Mouse (Mus musculus) E14TG2a.4 (cell line): ENCODE measurements around the gene Lin7c.
A peak's percentile ranks its signal among the peaks of the same experiment; 100 is the strongest.

Experiments used
- H3K27me3 ChIP-seq: 2 replicates; pipeline ENCODE4 v1.6.1; 2014; ENCODE audit warnings: low read length, control low read depth; ENCODE audit not compliant: insufficient read depth
- H3K36me3 ChIP-seq: 2 replicates; pipeline ENCODE4 v1.6.1; 2014; ENCODE audit warnings: low read length, control low read depth; ENCODE audit not compliant: insufficient read depth
- H3K4me1 ChIP-seq: replicated peaks from 2 replicates; pipeline ENCODE4 v1.6.1; 2014; ENCODE audit warnings: low read depth, low read length, control low read depth
- H3K4me3 ChIP-seq: replicated peaks from 2 replicates; pipeline ENCODE4 v1.5.1; 2014; ENCODE audit warnings: mild to moderate bottlenecking, low read length
- H3K9me3 ChIP-seq: 2 replicates; pipeline ENCODE4 v1.6.1; 2014; ENCODE audit warnings: low read length, control low read depth
- CTCF ChIP-seq: conservative IDR thresholded peaks from 2 replicates; pipeline ENCODE4 v1.5.1; 2014; ENCODE audit warnings: low read length
- NANOG ChIP-seq: IDR thresholded peaks from 2 replicates; pipeline ENCODE4 v1.6.1; 2014; ENCODE audit warnings: borderline replicate concordance, low read length, mixed read lengths
- POU5F1 ChIP-seq: IDR thresholded peaks from 2 replicates; pipeline ENCODE4 v1.6.1; 2014; ENCODE audit warnings: low read length, borderline replicate concordance

Gene Lin7c

DNA sequence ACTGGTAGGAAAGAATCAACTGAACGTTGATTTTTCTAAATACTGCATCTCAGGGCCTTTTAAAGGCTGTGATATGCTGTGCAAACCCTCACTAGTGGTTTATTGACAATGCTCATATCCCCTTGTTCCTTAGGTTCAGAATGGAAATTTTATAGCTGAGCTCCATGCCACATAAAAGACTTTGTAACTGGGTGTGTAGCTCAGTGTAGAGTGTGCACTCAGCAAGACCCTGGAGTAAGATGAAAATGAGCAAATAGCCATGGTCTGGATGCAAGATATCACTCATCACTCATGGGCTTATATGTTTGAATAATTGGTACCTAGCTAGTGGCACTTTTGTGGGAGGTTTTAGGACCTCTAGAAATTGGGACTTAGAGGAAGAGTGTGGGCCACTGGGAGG, 9.0 kb upstream of the Lin7c start:
- H3K4me3 ChIP-seq: no peak overlapping the region
- H3K4me1 ChIP-seq: no peaks in the 10 kb centered on the region
- no peaks in the 10 kb centered on the region for H3K27me3 ChIP-seq
- H3K9me3 ChIP-seq: peaks cover 23% of the 10 kb centered on the region
- no peaks in the 10 kb centered on the region for H3K36me3 ChIP-seq
- TF ChIP-seq CTCF: no peak
- TF ChIP-seq POU5F1: no peak
- TF ChIP-seq NANOG: no peak

DNA sequence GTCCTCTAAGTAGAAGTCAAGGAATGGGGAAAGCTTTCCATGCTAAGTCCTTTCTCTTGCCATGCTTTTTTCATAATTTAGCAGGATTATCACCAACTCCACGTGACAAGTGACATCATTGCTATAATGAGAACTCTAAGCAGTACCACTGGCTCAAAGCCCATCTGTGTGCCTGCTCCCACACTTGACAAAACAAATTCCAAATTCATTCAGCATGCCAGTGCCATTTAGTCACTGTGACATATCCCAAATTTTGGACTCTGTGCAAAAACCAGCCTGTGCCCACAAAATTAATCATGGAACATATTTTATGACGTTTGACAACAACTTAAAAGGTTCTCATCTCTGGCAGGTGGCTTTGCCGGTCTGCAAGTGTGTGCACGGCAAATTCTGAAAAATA, 6.5 kb upstream of the Lin7c start:
- Histone ChIP-seq H3K4me3 (no peak overlapping the region), H3K4me1 (no peaks in the 10 kb centered on the region), H3K9me3 (peaks cover 18% of the 10 kb centered on the region), H3K36me3 (no peaks in the 10 kb centered on the region), H3K27me3 (no peaks in the 10 kb centered on the region)
- TF ChIP-seq POU5F1: no peak
- no peak for TF ChIP-seq NANOG
- no peak for TF ChIP-seq CTCF

DNA sequence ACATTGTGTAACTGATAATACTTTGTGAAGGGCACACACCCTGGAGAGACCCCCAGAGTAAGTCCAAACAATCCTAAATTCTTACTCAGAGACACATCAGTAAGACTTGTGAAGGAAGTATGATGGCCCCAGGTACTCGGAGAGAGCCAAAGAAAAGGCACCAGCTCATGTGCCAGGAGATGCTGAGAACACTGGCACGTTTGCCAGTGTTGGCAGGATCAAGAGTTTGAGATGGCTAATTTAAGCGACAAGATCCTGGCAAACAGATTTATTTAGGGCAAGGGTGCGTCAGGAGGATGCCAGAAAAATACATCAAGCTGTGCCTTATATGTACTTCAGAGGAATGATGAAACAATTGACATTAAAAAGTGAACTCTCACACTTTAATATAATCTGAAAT, 6.1 kb upstream of the Lin7c start:
- Histone ChIP-seq H3K27me3 (no peaks in the 10 kb centered on the region), H3K36me3 (no peaks in the 10 kb centered on the region), H3K4me3 (no peak overlapping the region), H3K4me1 (no peaks in the 10 kb centered on the region), H3K9me3 (peaks cover 16% of the 10 kb centered on the region)
- TF ChIP-seq NANOG: no peak
- no peak for TF ChIP-seq CTCF
- TF ChIP-seq POU5F1: no peak

DNA sequence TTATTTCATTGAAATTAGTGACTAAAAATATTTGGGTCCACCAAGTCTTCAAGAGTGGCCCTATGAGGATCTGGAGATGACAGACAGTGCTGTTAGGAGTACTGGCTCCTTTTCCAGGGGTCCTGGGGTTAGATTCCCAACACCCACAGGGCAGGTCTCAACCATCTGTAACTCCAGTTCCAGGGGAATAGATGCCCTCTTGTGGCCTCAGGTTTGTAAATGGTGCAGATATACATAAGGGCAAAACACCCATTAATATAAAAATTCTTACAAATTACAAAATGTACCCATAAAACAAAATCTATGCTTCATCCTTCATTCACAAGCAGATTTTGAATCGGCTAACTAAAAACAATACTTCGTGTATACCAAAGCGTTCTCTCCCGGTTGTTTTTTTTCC, 585 bp upstream of the Lin7c start:
- Histone ChIP-seq H3K36me3 (peaks cover 16% of the 10 kb centered on the region), H3K4me3 (peak overlapping the region; percentile 96), H3K27me3 (no peaks in the 10 kb centered on the region), H3K9me3 (no peaks in the 10 kb centered on the region), H3K4me1 (peaks cover 24% of the 10 kb centered on the region)
- TF ChIP-seq NANOG (no peak), POU5F1 (no peak), CTCF (no peak)

DNA sequence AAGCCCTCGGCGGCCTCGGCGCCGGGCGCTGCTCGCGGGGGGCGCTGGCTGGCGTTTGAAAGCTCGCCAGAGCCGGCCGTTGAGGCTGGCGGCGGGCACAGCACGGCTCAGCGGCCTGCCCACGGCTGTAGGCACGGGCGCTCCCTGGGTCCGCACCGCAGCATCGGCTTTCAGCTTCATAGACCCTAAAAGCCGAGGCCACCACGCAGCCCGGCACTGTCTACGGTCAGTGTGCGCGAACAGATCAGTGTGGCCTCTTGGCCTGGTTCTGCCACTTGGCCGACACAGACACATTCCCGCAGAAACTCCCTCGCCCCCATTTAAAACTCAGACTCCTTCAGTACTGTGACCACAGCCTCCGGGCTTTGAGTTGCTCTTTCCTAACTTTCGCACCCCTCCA, 378 bp downstream of the Lin7c start:
- Histone ChIP-seq H3K27me3 (no peaks in the 10 kb centered on the region), H3K9me3 (no peaks in the 10 kb centered on the region), H3K4me3 (peak overlapping the region; percentile 96), H3K36me3 (peaks cover 26% of the 10 kb centered on the region), H3K4me1 (peaks cover 28% of the 10 kb centered on the region)
- TF ChIP-seq POU5F1 (no peak), CTCF (no peak), NANOG (no peak)

DNA sequence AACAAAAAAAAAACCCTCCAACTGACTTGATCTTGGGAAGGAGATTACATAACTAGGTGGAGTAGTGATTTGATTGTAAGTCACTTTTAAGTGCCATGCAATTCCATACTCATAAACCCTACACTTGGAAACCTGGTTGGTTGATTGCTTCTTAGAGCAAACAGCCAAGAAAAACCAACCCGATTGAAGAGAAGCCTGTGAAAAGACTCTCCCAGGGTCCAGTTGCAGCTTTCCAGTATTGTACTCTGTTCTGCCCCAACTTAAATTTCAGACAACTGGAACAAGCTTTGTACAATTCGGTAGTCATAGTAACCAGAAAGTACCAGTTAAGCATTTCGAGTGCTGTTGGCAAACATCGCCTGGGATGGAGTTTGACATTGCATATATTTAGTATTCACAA, 818 bp downstream of the Lin7c start:
- Histone ChIP-seq H3K36me3 (peaks cover 30% of the 10 kb centered on the region), H3K4me1 (peaks cover 32% of the 10 kb centered on the region), H3K4me3 (peak overlapping the region; percentile 96), H3K9me3 (no peaks in the 10 kb centered on the region), H3K27me3 (no peaks in the 10 kb centered on the region)
- TF ChIP-seq NANOG (no peak), CTCF (no peak), POU5F1 (no peak)

DNA sequence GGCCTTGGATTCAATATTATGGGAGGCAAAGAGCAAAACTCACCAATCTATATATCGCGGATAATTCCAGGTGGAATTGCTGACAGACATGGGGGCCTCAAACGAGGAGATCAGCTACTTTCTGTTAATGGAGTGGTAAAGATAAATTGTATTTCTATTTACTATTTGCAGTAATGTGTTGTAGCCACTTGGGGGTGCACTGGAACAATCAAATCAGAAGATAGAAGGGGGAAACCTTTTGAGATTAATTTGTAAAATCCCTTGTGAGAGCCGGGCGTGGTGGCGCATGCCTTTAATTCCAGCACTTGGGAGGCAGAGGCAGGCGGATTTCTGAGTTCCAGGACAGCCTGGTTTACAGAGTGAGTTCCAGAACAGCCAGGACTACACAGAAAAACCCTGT, 5.7 kb downstream of the Lin7c start:
- peaks cover 29% of the 10 kb centered on the region for H3K4me1 ChIP-seq
- no peak for TF ChIP-seq POU5F1
- TF ChIP-seq NANOG: no peak
- TF ChIP-seq CTCF: peak; percentile 38
- no peaks in the 10 kb centered on the region for H3K9me3 ChIP-seq
- H3K4me3 ChIP-seq: no peak overlapping the region
- no peaks in the 10 kb centered on the region for H3K27me3 ChIP-seq
- H3K36me3 ChIP-seq: peaks cover 72% of the 10 kb centered on the region

DNA sequence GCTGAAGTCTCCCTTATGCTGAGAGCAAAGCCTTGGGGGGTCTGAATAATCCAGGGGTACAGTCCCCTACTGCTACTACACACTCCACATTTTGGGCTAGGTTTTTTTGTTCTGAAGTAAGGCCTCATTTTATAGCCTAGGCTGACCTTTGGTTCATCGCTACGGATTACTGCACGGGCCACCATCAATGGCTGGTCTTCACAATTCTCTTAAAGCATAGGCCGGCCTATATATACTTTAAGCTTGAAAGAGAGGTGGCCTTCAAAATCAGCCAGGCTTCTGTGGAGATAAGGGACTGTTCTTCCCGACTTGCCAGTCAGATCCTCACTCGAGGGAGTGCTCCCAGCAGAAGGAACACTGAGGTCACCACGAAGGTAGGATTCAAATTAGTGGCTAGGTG, 12.2 kb downstream of the Lin7c start:
- no peak for TF ChIP-seq POU5F1
- no peak for TF ChIP-seq NANOG
- no peak for TF ChIP-seq CTCF
- Histone ChIP-seq H3K4me3 (no peak overlapping the region), H3K4me1 (peaks cover 9% of the 10 kb centered on the region), H3K27me3 (no peaks in the 10 kb centered on the region), H3K36me3 (peaks cover 71% of the 10 kb centered on the region), H3K9me3 (no peaks in the 10 kb centered on the region)

DNA sequence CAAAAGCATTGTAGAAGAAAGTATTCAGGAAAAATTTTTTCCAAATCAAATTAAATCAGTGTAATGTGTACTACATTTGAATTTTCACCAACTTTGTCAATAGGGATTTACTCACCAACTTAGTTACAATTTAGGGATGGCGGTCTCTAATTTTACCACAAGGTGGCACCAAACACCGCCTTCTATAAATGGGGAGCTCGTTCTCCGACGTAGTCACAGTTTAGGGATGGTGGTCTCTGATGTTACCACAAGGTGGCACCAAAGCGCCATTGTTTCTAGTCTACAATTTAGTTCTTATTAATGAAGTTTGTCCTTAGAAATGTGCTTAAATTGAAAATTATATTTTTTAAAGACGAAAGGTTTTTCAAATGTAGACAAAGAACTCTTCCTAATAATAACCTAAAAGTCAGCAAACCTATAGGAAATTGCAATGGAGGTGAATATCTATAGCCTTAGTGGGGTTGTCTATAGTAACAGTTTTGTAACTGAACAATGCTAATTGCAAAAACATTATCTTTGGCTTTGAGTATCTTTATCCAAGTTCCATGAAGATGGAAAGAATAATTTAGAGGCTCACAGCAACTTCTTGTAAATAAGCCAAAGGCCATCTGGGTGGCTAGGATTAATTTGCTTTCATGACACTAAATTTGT, 13.6 kb downstream of the Lin7c start:
- H3K9me3 ChIP-seq: no peaks in the 10 kb centered on the region
- peaks cover 23% of the 10 kb centered on the region for H3K4me1 ChIP-seq
- H3K36me3 ChIP-seq: peaks cover 70% of the 10 kb centered on the region
- H3K4me3 ChIP-seq: no peak overlapping the region
- H3K27me3 ChIP-seq: no peaks in the 10 kb centered on the region
- TF ChIP-seq CTCF (peak; percentile 93), NANOG (no peak)
